Mouse (Mus musculus): Measurements from ENCODE around the gene Serpina3b. TPM values are rescaled to one million over a fixed set of nuclear protein-coding genes. Genes with fewer than 3 reads are reported as not detected.
A peak's percentile ranks its signal among the peaks of the same experiment; 100 is the strongest.
"Not testable (repeated sequence)": the region's sequence is repeated elsewhere in the genome, so short reads cannot be mapped to it uniquely, and the experiment has no call there.

The Serpina3b gene
- polyA plus RNA-seq (2015; fragmentation: Nextera tagmentation; extraction: Ambion mirVana): 0.17 and 0.23 TPM in 2 replicates

- Histone ChIP-seq H3K36me3 (ENCODE audit: control insufficient read depth, insufficient read depth) (no peaks in the 10 kb centered on the region), H3K9me3 (replicated peaks; ENCODE audit: control insufficient read depth, low read length) (no peaks in the 10 kb centered on the region), H3K4me2 (ENCODE audit: low read depth, low read length) (no peak within 1 kb of the TSS), H3K27ac (ENCODE audit: low read length) (no peak within 1 kb of the TSS), H3K4me1 (ENCODE audit: control insufficient read depth, low read depth, low read length) (no peaks in the 10 kb centered on the region), H3K9ac (ENCODE audit: low read depth, low read length) (no peak within 1 kb of the TSS), H3K4me3 (ENCODE audit: low read depth, low read length) (no peak within 1 kb of the TSS), H3K27me3 (ENCODE audit: control insufficient read depth, insufficient read depth, low read depth, low read length) (no peaks in the 10 kb centered on the region)
- 56% methylated on average over 5 of the region's 5 CpGs for WGBS (ENCODE audit: insufficient replicate concordance)
- ATAC-seq (ENCODE audit: low read depth): no peak
These were observed at the start of gene Serpina3b for GRCm38 (mm10) chr12:104127696-104128095. Gene Serpina3b (plus strand): TSS chr12:104127996.

DNA sequence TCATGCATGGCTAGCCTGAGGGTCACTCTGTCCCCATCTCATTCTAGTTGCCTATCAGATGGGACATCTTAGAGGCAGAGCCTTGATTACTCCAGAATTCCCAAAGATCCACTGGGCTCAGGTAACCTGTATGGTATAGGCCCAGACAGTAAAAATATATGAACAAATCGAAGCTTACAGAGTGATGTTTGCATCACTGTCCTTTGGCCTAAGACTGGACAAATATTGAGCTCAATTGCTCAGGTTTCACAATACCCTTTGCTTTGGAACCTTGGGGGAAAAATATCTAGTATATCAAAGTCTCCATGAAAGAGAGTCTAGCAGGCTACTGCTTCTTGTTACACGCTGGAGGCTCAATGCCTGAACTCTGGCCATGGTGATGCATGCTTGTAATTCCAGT is 37.7 kb upstream of the Serpina3b start:
- Histone ChIP-seq H3K9me3 (replicated peaks; ENCODE audit: control insufficient read depth, low read length) (no peaks in the 10 kb centered on the region), H3K27ac (ENCODE audit: low read length) (no peak overlapping the region), H3K36me3 (ENCODE audit: control insufficient read depth, insufficient read depth) (no peaks in the 10 kb centered on the region), H3K27me3 (ENCODE audit: control insufficient read depth, insufficient read depth, low read depth, low read length) (no peaks in the 10 kb centered on the region), H3K4me2 (ENCODE audit: low read depth, low read length) (no peak overlapping the region), H3K9ac (ENCODE audit: low read depth, low read length) (no peak overlapping the region), H3K4me1 (ENCODE audit: control insufficient read depth, low read depth, low read length) (no peaks in the 10 kb centered on the region; the same call in 1 of the 2 replicates), H3K4me3 (ENCODE audit: low read depth, low read length) (no peak overlapping the region)
- WGBS (ENCODE audit: insufficient replicate concordance): 42% methylated on average over 2 of the region's 2 CpGs
- ATAC-seq (ENCODE audit: low read depth): peak; percentile 74

- Histone ChIP-seq H3K27ac (ENCODE audit: low read length) (no peak overlapping the region), H3K4me1 (ENCODE audit: control insufficient read depth, low read depth, low read length) (no peaks in the 10 kb centered on the region; the same call in 1 of the 2 replicates), H3K36me3 (ENCODE audit: control insufficient read depth, insufficient read depth) (no peaks in the 10 kb centered on the region), H3K4me2 (ENCODE audit: low read depth, low read length) (no peak overlapping the region), H3K4me3 (ENCODE audit: low read depth, low read length) (no peak overlapping the region), H3K9me3 (replicated peaks; ENCODE audit: control insufficient read depth, low read length) (no peaks in the 10 kb centered on the region), H3K9ac (ENCODE audit: low read depth, low read length) (no peak overlapping the region), H3K27me3 (ENCODE audit: control insufficient read depth, insufficient read depth, low read depth, low read length) (no peaks in the 10 kb centered on the region)
- 56% methylated on average over 1 of the region's 1 CpGs for WGBS (ENCODE audit: insufficient replicate concordance)
- ATAC-seq (ENCODE audit: low read depth): no peak
These were observed 36.5 kb upstream of the Serpina3b start for GRCm38 (mm10) chr12:104091303-104091702.

DNA sequence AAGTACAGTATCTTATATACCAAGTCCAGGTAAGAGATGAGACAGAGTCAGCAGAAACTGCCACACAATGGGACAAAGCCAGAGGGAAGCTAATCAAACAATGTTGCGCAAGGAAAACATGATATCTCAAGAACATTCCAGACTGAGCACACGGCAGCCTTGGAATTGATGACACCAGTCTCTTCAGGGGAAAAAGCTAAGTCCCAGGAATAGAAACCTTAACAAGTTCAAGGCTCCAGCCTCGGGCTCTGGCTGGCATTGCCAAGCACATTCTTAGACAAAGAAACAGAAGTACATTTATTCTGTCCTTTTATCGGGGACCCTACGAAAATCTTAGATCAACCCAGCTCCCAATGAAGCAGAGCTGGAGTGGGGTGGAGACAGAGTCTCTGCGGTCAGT is 27.0 kb upstream of the Serpina3b start, which contains the start of gene Serpina5:
Serpina5 (plus strand) TSS at position 346 of the 400 bp plus-strand sequence.
- H3K9me3 ChIP-seq (replicated peaks; ENCODE audit: control insufficient read depth, low read length): no peaks in the 10 kb centered on the region
- no peaks in the 10 kb centered on the region for H3K36me3 ChIP-seq (ENCODE audit: control insufficient read depth, insufficient read depth)
- H3K27ac ChIP-seq (ENCODE audit: low read length): no peak within 1 kb of the TSS
- H3K9ac ChIP-seq (ENCODE audit: low read depth, low read length): no peak within 1 kb of the TSS
- no peaks in the 10 kb centered on the region; the same call in 1 of the 2 replicates for H3K4me1 ChIP-seq (ENCODE audit: control insufficient read depth, low read depth, low read length)
- ATAC-seq (ENCODE audit: low read depth): no peak
- H3K4me2 ChIP-seq (ENCODE audit: low read depth, low read length): no peak within 1 kb of the TSS
- no peak within 1 kb of the TSS for H3K4me3 ChIP-seq (ENCODE audit: low read depth, low read length)
- WGBS (ENCODE audit: insufficient replicate concordance): 72% methylated on average over 6 of the region's 6 CpGs
- no peaks in the 10 kb centered on the region for H3K27me3 ChIP-seq (ENCODE audit: control insufficient read depth, insufficient read depth, low read depth, low read length)

GRCm38 (mm10) chr12:104105847-104106246 is 21.9 kb upstream of the Serpina3b start:
- H3K4me3 ChIP-seq (ENCODE audit: low read depth, low read length): no peak overlapping the region

DNA sequence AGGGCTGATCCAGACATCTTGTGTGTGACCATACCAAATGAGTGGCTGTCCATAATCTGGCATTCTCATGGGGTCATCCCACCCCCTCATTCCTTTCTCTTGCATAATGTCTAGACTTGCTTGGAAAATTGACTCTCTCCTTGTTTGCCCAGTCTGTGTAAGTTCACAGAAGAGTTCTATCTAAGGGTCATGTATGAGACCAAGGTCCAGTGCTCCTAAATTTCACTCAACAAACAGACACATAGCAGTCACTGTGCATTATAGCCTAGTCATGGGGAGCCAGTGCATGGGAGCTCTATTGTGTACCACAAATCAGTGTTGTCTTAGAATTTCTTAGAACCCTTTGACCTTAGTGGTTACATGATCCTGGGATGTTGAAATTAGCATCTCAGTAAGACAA is 20.9 kb upstream of the Serpina3b start:
- Histone ChIP-seq H3K36me3 (ENCODE audit: control insufficient read depth, insufficient read depth) (no peaks in the 10 kb centered on the region), H3K4me3 (ENCODE audit: low read depth, low read length) (no peak overlapping the region), H3K4me2 (ENCODE audit: low read depth, low read length) (no peak overlapping the region), H3K27me3 (ENCODE audit: control insufficient read depth, insufficient read depth, low read depth, low read length) (no peaks in the 10 kb centered on the region), H3K27ac (ENCODE audit: low read length) (peak overlapping the region; percentile 59), H3K9ac (ENCODE audit: low read depth, low read length) (no peak overlapping the region), H3K4me1 (ENCODE audit: control insufficient read depth, low read depth, low read length) (peaks cover 4% of the 10 kb centered on the region; the same call in 1 of the 2 replicates), H3K9me3 (replicated peaks; ENCODE audit: control insufficient read depth, low read length) (no peaks in the 10 kb centered on the region)
- peak; percentile 83 for ATAC-seq (ENCODE audit: low read depth)

More at GRCm38 (mm10) chr12:104105847-104106246, 21.9 kb upstream of the Serpina3b start:
- H3K27ac ChIP-seq (ENCODE audit: low read length): peak overlapping the region; percentile 59; the same call in 1 of the 2 replicates
- peaks cover 4% of the 10 kb centered on the region; the same call in 1 of the 2 replicates for H3K4me1 ChIP-seq (ENCODE audit: control insufficient read depth, low read depth, low read length)
- no peaks in the 10 kb centered on the region for H3K9me3 ChIP-seq (replicated peaks; ENCODE audit: control insufficient read depth, low read length)
- ATAC-seq (ENCODE audit: low read depth): peak; percentile 66
- H3K27me3 ChIP-seq (ENCODE audit: control insufficient read depth, insufficient read depth, low read depth, low read length): no peaks in the 10 kb centered on the region
- no peak overlapping the region for H3K4me2 ChIP-seq (ENCODE audit: low read depth, low read length)
- no peaks in the 10 kb centered on the region for H3K36me3 ChIP-seq (ENCODE audit: control insufficient read depth, insufficient read depth)
- H3K9ac ChIP-seq (ENCODE audit: low read depth, low read length): no peak overlapping the region

- H3K27ac ChIP-seq (ENCODE audit: low read length): peak overlapping the region; percentile 41; the same call in 1 of the 2 replicates
- WGBS (ENCODE audit: insufficient replicate concordance): 44% methylated on average over 2 of the region's 2 CpGs
These were observed 19.3 kb upstream of the Serpina3b start for GRCm38 (mm10) chr12:104108507-104108906.

GRCm38 (mm10) chr12:104112333-104112732 is 15.5 kb upstream of the Serpina3b start, which contains the start of gene Serpina3a:
Gene Serpina3a (plus strand): TSS chr12:104112724.
- 77% methylated on average over 11 of the region's 11 CpGs for WGBS (ENCODE audit: insufficient replicate concordance)
- H3K9me3 ChIP-seq (replicated peaks; ENCODE audit: control insufficient read depth, low read length); H3K27me3 ChIP-seq (ENCODE audit: control insufficient read depth, insufficient read depth, low read depth, low read length); H3K4me2 ChIP-seq (ENCODE audit: low read depth, low read length); H3K36me3 ChIP-seq (ENCODE audit: control insufficient read depth, insufficient read depth); H3K4me1 ChIP-seq (ENCODE audit: control insufficient read depth, low read depth, low read length); H3K27ac ChIP-seq (ENCODE audit: low read length); H3K4me3 ChIP-seq (ENCODE audit: low read depth, low read length); ATAC-seq (ENCODE audit: low read depth); H3K9ac ChIP-seq (ENCODE audit: low read depth, low read length): not testable (repeated sequence)

More at GRCm38 (mm10) chr12:104108507-104108906, 19.3 kb upstream of the Serpina3b start:
- Histone ChIP-seq H3K4me2 (ENCODE audit: low read depth, low read length) (no peak overlapping the region), H3K27me3 (ENCODE audit: control insufficient read depth, insufficient read depth, low read depth, low read length) (no peaks in the 10 kb centered on the region), H3K4me1 (ENCODE audit: control insufficient read depth, low read depth, low read length) (peaks cover 4% of the 10 kb centered on the region; the same call in 1 of the 2 replicates), H3K4me3 (ENCODE audit: low read depth, low read length) (no peak overlapping the region), H3K9ac (ENCODE audit: low read depth, low read length) (no peak overlapping the region), H3K36me3 (ENCODE audit: control insufficient read depth, insufficient read depth) (no peaks in the 10 kb centered on the region), H3K9me3 (replicated peaks; ENCODE audit: control insufficient read depth, low read length) (no peaks in the 10 kb centered on the region)
- peak; percentile 56 for ATAC-seq (ENCODE audit: low read depth)

DNA sequence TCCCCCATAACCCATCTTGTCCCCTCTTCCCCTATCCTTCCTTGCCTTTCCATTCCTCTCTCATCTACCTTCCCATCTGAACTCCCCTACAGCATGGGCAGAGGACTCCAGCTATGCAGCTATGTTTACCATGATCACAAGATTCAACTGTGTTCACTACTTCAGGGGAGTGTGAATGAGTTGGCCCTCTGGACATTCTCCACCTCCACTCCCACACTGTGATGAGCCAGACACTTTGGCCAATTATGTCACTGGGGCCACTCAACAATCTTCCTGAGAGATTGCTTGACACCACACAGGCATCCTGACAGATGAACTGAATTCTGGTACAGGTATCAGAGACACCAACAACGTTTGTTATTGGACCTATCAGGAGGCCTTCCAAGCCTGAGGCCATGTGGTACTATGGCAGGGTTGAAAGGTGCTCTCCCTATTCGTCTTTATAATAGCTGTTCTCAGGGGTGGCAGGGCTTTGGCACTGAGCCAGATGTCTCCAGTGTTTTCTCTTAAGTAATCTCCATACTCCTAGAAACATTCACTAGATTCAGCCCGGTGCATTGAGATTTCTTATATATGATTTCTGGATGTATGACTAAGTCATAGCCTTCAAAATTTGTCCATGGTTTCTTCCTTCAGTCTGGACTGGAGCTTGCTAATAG is 12.7 kb upstream of the Serpina3b start:
- no peaks in the 10 kb centered on the region for H3K27me3 ChIP-seq (ENCODE audit: control insufficient read depth, insufficient read depth, low read depth, low read length)
- 35% methylated on average over 3 of the region's 3 CpGs for WGBS (ENCODE audit: insufficient replicate concordance)
- no peak overlapping the region for H3K27ac ChIP-seq (ENCODE audit: low read length)
- no peaks in the 10 kb centered on the region for H3K36me3 ChIP-seq (ENCODE audit: control insufficient read depth, insufficient read depth)
- H3K4me1 ChIP-seq (ENCODE audit: control insufficient read depth, low read depth, low read length): no peaks in the 10 kb centered on the region
- no peak for ATAC-seq (ENCODE audit: low read depth)
- H3K4me3 ChIP-seq (ENCODE audit: low read depth, low read length): no peak overlapping the region
- H3K4me2 ChIP-seq (ENCODE audit: low read depth, low read length): no peak overlapping the region
- no peaks in the 10 kb centered on the region for H3K9me3 ChIP-seq (replicated peaks; ENCODE audit: control insufficient read depth, low read length)
- no peak overlapping the region for H3K9ac ChIP-seq (ENCODE audit: low read depth, low read length)
